Mouse (Mus musculus): ENCODE measurements around the gene Klk1b21. TPM values are rescaled to one million over a fixed set of nuclear protein-coding genes. Genes with fewer than 3 reads are reported as not detected.
"Not testable (repeated sequence)": the region's sequence is repeated elsewhere in the genome, so short reads cannot be mapped to it uniquely, and the experiment has no call there.

The Klk1b21 gene
- polyA plus RNA-seq (2015; fragmentation: Nextera tagmentation; extraction: Ambion mirVana), result not detected in 2 replicates

- not testable (repeated sequence) for H3K4me1 ChIP-seq; H3K4me3 ChIP-seq; H3K9me3 ChIP-seq; H3K9ac ChIP-seq; H3K36me3 ChIP-seq (replicated peaks); H3K27me3 ChIP-seq (replicated peaks); H3K4me2 ChIP-seq; H3K27ac ChIP-seq; ATAC-seq (replicated peaks)
- WGBS, result 77% methylated on average over 3 of the region's 3 CpGs
Measured at GRCm38 (mm10) chr7:44102028-44102427, at the start of gene Klk1b21. Klk1b21 (plus strand) TSS chr7:44102328.

- Histone ChIP-seq H3K9me3 (no peaks in the 10 kb centered on the region), H3K4me3 (no peak overlapping the region), H3K4me1 (no peaks in the 10 kb centered on the region), H3K27ac (no peak overlapping the region), H3K27me3 (replicated peaks) (no peaks in the 10 kb centered on the region), H3K9ac (no peak overlapping the region), H3K36me3 (replicated peaks) (no peaks in the 10 kb centered on the region), H3K4me2 (no peak overlapping the region)
- 76% methylated on average over 2 of the region's 2 CpGs for WGBS
- ATAC-seq (replicated peaks), result no peak
Measured at GRCm38 (mm10) chr7:44072117-44072516, 30.0 kb upstream of the Klk1b21 start.

GRCm38 (mm10) chr7:44077703-44078102 is 24.4 kb upstream of the Klk1b21 start:
- H3K9me3 ChIP-seq, result no peaks in the 10 kb centered on the region
- no peak overlapping the region for H3K9ac ChIP-seq
- no peak overlapping the region for H3K4me3 ChIP-seq
- 63% methylated on average over 1 of the region's 1 CpGs for WGBS
- ATAC-seq (replicated peaks), result no peak
- no peak overlapping the region for H3K27ac ChIP-seq
- H3K27me3 ChIP-seq (replicated peaks), result no peaks in the 10 kb centered on the region
- no peaks in the 10 kb centered on the region for H3K4me1 ChIP-seq
- no peaks in the 10 kb centered on the region for H3K36me3 ChIP-seq (replicated peaks)
- H3K4me2 ChIP-seq, result no peak overlapping the region

- no peak overlapping the region for H3K4me2 ChIP-seq
- H3K4me1 ChIP-seq, result no peaks in the 10 kb centered on the region
- no peak for ATAC-seq (replicated peaks)
- no peaks in the 10 kb centered on the region for H3K27me3 ChIP-seq (replicated peaks)
- no peak overlapping the region for H3K27ac ChIP-seq
- no peak overlapping the region for H3K4me3 ChIP-seq
- no peak overlapping the region for H3K9ac ChIP-seq
- 80% methylated on average over 1 of the region's 1 CpGs for WGBS
- H3K36me3 ChIP-seq (replicated peaks), result no peaks in the 10 kb centered on the region
- H3K9me3 ChIP-seq, result no peaks in the 10 kb centered on the region
Measured at GRCm38 (mm10) chr7:44096111-44096510, 6.0 kb upstream of the Klk1b21 start.

GRCm38 (mm10) chr7:44112373-44112772 is 10.2 kb downstream of the Klk1b21 start, which contains the start of gene Klk1b22:
Klk1b22 (plus strand) TSS chr7:44112673.
- ATAC-seq (replicated peaks), result no peak
- Histone ChIP-seq H3K4me2 (no peak within 1 kb of the TSS), H3K9ac (no peak within 1 kb of the TSS), H3K4me3 (no peak within 1 kb of the TSS), H3K27ac (no peak within 1 kb of the TSS), H3K27me3 (replicated peaks) (no peaks in the 10 kb centered on the region), H3K36me3 (replicated peaks) (no peaks in the 10 kb centered on the region), H3K9me3 (no peaks in the 10 kb centered on the region), H3K4me1 (no peaks in the 10 kb centered on the region)
- 66% methylated on average over 4 of the region's 4 CpGs for WGBS

GRCm38 (mm10) chr7:44123445-44123844 is 21.3 kb downstream of the Klk1b21 start:
- Histone ChIP-seq H3K4me3 (no peak overlapping the region), H3K9ac (no peak overlapping the region), H3K27ac (no peak overlapping the region), H3K27me3 (replicated peaks) (no peaks in the 10 kb centered on the region), H3K4me1 (no peaks in the 10 kb centered on the region), H3K36me3 (replicated peaks) (no peaks in the 10 kb centered on the region), H3K9me3 (no peaks in the 10 kb centered on the region), H3K4me2 (no peak overlapping the region)
- no peak for ATAC-seq (replicated peaks)
- WGBS, result 91% methylated on average over 6 of the region's 6 CpGs

- Histone ChIP-seq H3K36me3 (replicated peaks) (no peaks in the 10 kb centered on the region), H3K27ac (no peak within 1 kb of the TSS), H3K4me2 (no peak within 1 kb of the TSS), H3K9me3 (no peaks in the 10 kb centered on the region), H3K9ac (no peak within 1 kb of the TSS), H3K27me3 (replicated peaks) (no peaks in the 10 kb centered on the region), H3K4me3 (no peak within 1 kb of the TSS), H3K4me1 (no peaks in the 10 kb centered on the region)
- no peak for ATAC-seq (replicated peaks)
- WGBS, result 93% methylated on average over 3 of the region's 3 CpGs
Measured at GRCm38 (mm10) chr7:44136467-44136866, 34.3 kb downstream of the Klk1b21 start, which contains the start of gene Klk1b16. Klk1b16 (plus strand) TSS chr7:44136767.

Other genes starting within 250 kb of the Klk1b21 start
- 0.18 TPM in 1 of 2 replicates, not detected in the other for gene Klk4, start 221.2 kb upstream of the Klk1b21 start, polyA plus RNA-seq (2015; fragmentation: Nextera tagmentation; extraction: Ambion mirVana)
- not detected in 2 replicates for gene Klk15, start 168.6 kb upstream of the Klk1b21 start, polyA plus RNA-seq (2015; fragmentation: Nextera tagmentation; extraction: Ambion mirVana)
- gene Klk1b8, start 151.7 kb upstream of the Klk1b21 start, polyA plus RNA-seq (2015; fragmentation: Nextera tagmentation; extraction: Ambion mirVana), result not detected in 2 replicates
- gene Klk1b1, start 135.6 kb upstream of the Klk1b21 start, polyA plus RNA-seq (2015; fragmentation: Nextera tagmentation; extraction: Ambion mirVana), result not detected in 2 replicates
- not detected in 2 replicates for gene Klk1b9, start 126.3 kb upstream of the Klk1b21 start, polyA plus RNA-seq (2015; fragmentation: Nextera tagmentation; extraction: Ambion mirVana)
- not detected in 2 replicates for gene Klk1b11, start 106.5 kb upstream of the Klk1b21 start, polyA plus RNA-seq (2015; fragmentation: Nextera tagmentation; extraction: Ambion mirVana)
- gene Klk1b26, start 90.2 kb upstream of the Klk1b21 start, polyA plus RNA-seq (2015; fragmentation: Nextera tagmentation; extraction: Ambion mirVana), result not detected in 2 replicates
- gene Klk1b27, start 50.0 kb upstream of the Klk1b21 start, polyA plus RNA-seq (2015; fragmentation: Nextera tagmentation; extraction: Ambion mirVana), result not detected in 2 replicates
- not detected in 2 replicates for gene Klk1b22, start 10.3 kb downstream of the Klk1b21 start, polyA plus RNA-seq (2015; fragmentation: Nextera tagmentation; extraction: Ambion mirVana)
- not detected in 2 replicates for gene Klk1b16, start 34.4 kb downstream of the Klk1b21 start, polyA plus RNA-seq (2015; fragmentation: Nextera tagmentation; extraction: Ambion mirVana)
- not detected in 2 replicates for gene Klk1b24, start 85.9 kb downstream of the Klk1b21 start, polyA plus RNA-seq (2015; fragmentation: Nextera tagmentation; extraction: Ambion mirVana)
- gene Klk1b3, start 95.9 kb downstream of the Klk1b21 start, polyA plus RNA-seq (2015; fragmentation: Nextera tagmentation; extraction: Ambion mirVana), result not detected in 2 replicates
- not detected in 2 replicates for gene Klk1b4, start 105.1 kb downstream of the Klk1b21 start, polyA plus RNA-seq (2015; fragmentation: Nextera tagmentation; extraction: Ambion mirVana)
- gene Klk1b5, start 113.6 kb downstream of the Klk1b21 start, polyA plus RNA-seq (2015; fragmentation: Nextera tagmentation; extraction: Ambion mirVana), result not detected in 2 replicates
- gene Klk1, start 123.0 kb downstream of the Klk1b21 start, polyA plus RNA-seq (2015; fragmentation: Nextera tagmentation; extraction: Ambion mirVana), result not detected in 2 replicates
- not detected in 2 replicates for gene Gm36864, start 133.8 kb downstream of the Klk1b21 start, polyA plus RNA-seq (2015; fragmentation: Nextera tagmentation; extraction: Ambion mirVana)
- gene 1700028J19Rik, start 144.4 kb downstream of the Klk1b21 start, polyA plus RNA-seq (2015; fragmentation: Nextera tagmentation; extraction: Ambion mirVana), result 1.4 and 1.7 TPM in 2 replicates
- gene 2410002F23Rik, start 144.4 kb downstream of the Klk1b21 start, polyA plus RNA-seq (2015; fragmentation: Nextera tagmentation; extraction: Ambion mirVana), result 232 and 240 TPM in 2 replicates
- 0.21 TPM in 1 of 2 replicates, not detected in the other for gene Acp4, start 155.1 kb downstream of the Klk1b21 start, polyA plus RNA-seq (2015; fragmentation: Nextera tagmentation; extraction: Ambion mirVana)
- gene Gm15517, start 159.1 kb downstream of the Klk1b21 start, polyA plus RNA-seq (2015; fragmentation: Nextera tagmentation; extraction: Ambion mirVana), result not detected in 2 replicates
- 3.6 and 3.9 TPM in 2 replicates for gene Clec11a, start 204.6 kb downstream of the Klk1b21 start, polyA plus RNA-seq (2015; fragmentation: Nextera tagmentation; extraction: Ambion mirVana)
- gene Shank1, start 207.9 kb downstream of the Klk1b21 start, polyA plus RNA-seq (2015; fragmentation: Nextera tagmentation; extraction: Ambion mirVana), result 39.8 and 46.5 TPM in 2 replicates

Data from midbrain, embryonic 15.5 days (tissue).